Mouse (Mus musculus): ENCODE results near the gene Rhag. TPM values are rescaled to one million over a fixed set of nuclear protein-coding genes. Genes with fewer than 3 reads are reported as not detected.

Gene Rhag
- total and polyA plus RNA-seq, 3 experiments = 12.7 to 645 (median 118) TPM

GRCm38 (mm10) chr17:40879528-40879923, 68.6 kb downstream of the Rhag start:
- Histone ChIP-seq H3K36me3 (replicated peaks) (no peaks in the 10 kb centered on the region), H3K9me3 (replicated peaks) (no peaks in the 10 kb centered on the region), H3K4me1 (ENCODE audit: insufficient read depth, low read depth, low read length) (peaks cover 34% of the 10 kb centered on the region), H3K27me3 (ENCODE audit: insufficient read depth, low read length) (peaks cover 12% of the 10 kb centered on the region; the same call in 1 of the 2 replicates), H3K4me3 (ENCODE audit: low read depth, low read length) (peak overlapping the region; percentile 71; the same call in 1 of the 2 replicates)
- TF ChIP-seq GATA1 (IDR thresholded peaks at IDR 0.05; ENCODE audit: borderline replicate concordance, low read length) = no peak
- TF ChIP-seq POLR2AphosphoS5 (IDR thresholded peaks at IDR 0.05; ENCODE audit: insufficient replicate concordance, low read depth, low read length) = no peak
- no peak for TF ChIP-seq GATA2 (IDR thresholded peaks at IDR 0.05; ENCODE audit: borderline replicate concordance, low read depth, low read length)
- TF ChIP-seq TAL1 (conservative IDR thresholded peaks at IDR 0.05; ENCODE audit: low read depth, low read length) = no peak
- no peak for TF ChIP-seq CTCF (IDR thresholded peaks at IDR 0.05; ENCODE audit: low read depth, low read length)
- DNase-seq (ENCODE audit: low spot score) = no peak
- ATAC-seq (ENCODE audit: extremely low read depth, insufficient number of reproducible peaks, low FRiP score, poor library complexity, severe bottlenecking) = no peak

- H3K4me3 ChIP-seq (ENCODE audit: low read depth, low read length) = peak within 1 kb of the TSS; percentile 71
- no peaks in the 10 kb centered on the region for H3K36me3 ChIP-seq (replicated peaks)
- TF ChIP-seq GATA1 (IDR thresholded peaks at IDR 0.05; ENCODE audit: borderline replicate concordance, low read length) (no peak), CTCF (IDR thresholded peaks at IDR 0.05; ENCODE audit: low read depth, low read length) (no peak)
- H3K4me1 ChIP-seq (ENCODE audit: insufficient read depth, low read depth, low read length) = peaks cover 34% of the 10 kb centered on the region
- ATAC-seq (ENCODE audit: extremely low read depth, insufficient number of reproducible peaks, low FRiP score, poor library complexity, severe bottlenecking) = 0 out of 2 replicates have a peak, but pooled peaks have one; percentile 30
- H3K9me3 ChIP-seq (replicated peaks) = no peaks in the 10 kb centered on the region
- no peak for DNase-seq (ENCODE audit: low spot score)
- H3K27me3 ChIP-seq (ENCODE audit: insufficient read depth, low read length) = peaks cover 12% of the 10 kb centered on the region
Measured at GRCm38 (mm10) chr17:40879924-40880691, 69.2 kb downstream of the Rhag start, which contains the start of gene 9130008F23Rik. Gene 9130008F23Rik (minus strand): TSS chr17:40880559.

- peak; percentile 68 for ATAC-seq (ENCODE audit: extremely low read depth, insufficient number of reproducible peaks, low FRiP score, poor library complexity, severe bottlenecking)
- TF ChIP-seq POLR2AphosphoS5 (IDR thresholded peaks at IDR 0.05; ENCODE audit: insufficient replicate concordance, low read depth, low read length) (no peak), GATA2 (IDR thresholded peaks at IDR 0.05; ENCODE audit: borderline replicate concordance, low read depth, low read length) (no peak), GATA1 (IDR thresholded peaks at IDR 0.05; ENCODE audit: borderline replicate concordance, low read length) (no peak), TAL1 (conservative IDR thresholded peaks at IDR 0.05; ENCODE audit: low read depth, low read length) (no peak), CTCF (IDR thresholded peaks at IDR 0.05; ENCODE audit: low read depth, low read length) (no peak)
- Histone ChIP-seq H3K4me3 (ENCODE audit: low read depth, low read length) (no peak overlapping the region), H3K9me3 (replicated peaks) (no peaks in the 10 kb centered on the region), H3K4me1 (ENCODE audit: insufficient read depth, low read depth, low read length) (peaks cover 28% of the 10 kb centered on the region), H3K36me3 (replicated peaks) (no peaks in the 10 kb centered on the region), H3K27me3 (ENCODE audit: insufficient read depth, low read length) (peaks cover 12% of the 10 kb centered on the region)
- no peak for DNase-seq (ENCODE audit: low spot score)
Measured at GRCm38 (mm10) chr17:40882172-40882571, 71.2 kb downstream of the Rhag start.

- ATAC-seq (ENCODE audit: extremely low read depth, insufficient number of reproducible peaks, low FRiP score, poor library complexity, severe bottlenecking) (no peak), DNase-seq (ENCODE audit: low spot score) (no peak)
- no peak overlapping the region for H3K4me3 ChIP-seq (ENCODE audit: low read depth, low read length)
- H3K4me1 ChIP-seq (ENCODE audit: insufficient read depth, low read depth, low read length) = peaks cover 22% of the 10 kb centered on the region
- H3K9me3 ChIP-seq (replicated peaks) = no peaks in the 10 kb centered on the region
- H3K27me3 ChIP-seq (ENCODE audit: insufficient read depth, low read length) = peaks cover 7% of the 10 kb centered on the region
- TF ChIP-seq GATA2 (IDR thresholded peaks at IDR 0.05; ENCODE audit: borderline replicate concordance, low read depth, low read length) (no peak), GATA1 (IDR thresholded peaks at IDR 0.05; ENCODE audit: borderline replicate concordance, low read length) (no peak), CTCF (IDR thresholded peaks at IDR 0.05; ENCODE audit: low read depth, low read length) (no peak)
- no peaks in the 10 kb centered on the region for H3K36me3 ChIP-seq (replicated peaks)
Measured at GRCm38 (mm10) chr17:40885155-40885554, 74.2 kb downstream of the Rhag start.

GRCm38 (mm10) chr17:40887849-40888536, 77.1 kb downstream of the Rhag start:
- Histone ChIP-seq H3K4me3 (ENCODE audit: low read depth, low read length) (no peak overlapping the region), H3K4me1 (ENCODE audit: insufficient read depth, low read depth, low read length) (no peaks in the 10 kb centered on the region)
- ATAC-seq (ENCODE audit: extremely low read depth, insufficient number of reproducible peaks, low FRiP score, poor library complexity, severe bottlenecking) = no peak

More at GRCm38 (mm10) chr17:40887849-40888536, 77.1 kb downstream of the Rhag start:
- Histone ChIP-seq H3K9me3 (replicated peaks) (no peaks in the 10 kb centered on the region), H3K36me3 (replicated peaks) (no peaks in the 10 kb centered on the region), H3K27me3 (ENCODE audit: insufficient read depth, low read length) (peaks cover 3% of the 10 kb centered on the region; the same call in 1 of the 2 replicates)
- no peak for TF ChIP-seq GATA1 (IDR thresholded peaks at IDR 0.05; ENCODE audit: borderline replicate concordance, low read length)
- no peak for DNase-seq (ENCODE audit: low spot score)

Other genes starting within 250 kb of the Rhag start
- not detected in 2 replicates for gene Esp6, start 249.6 kb upstream of the Rhag start, total RNA-seq (2014; fragmentation: Nextera tagmentation)
- not detected in 2 replicates for gene Esp6, start 249.6 kb upstream of the Rhag start, total RNA-seq (2017)
- gene Esp6, start 249.6 kb upstream of the Rhag start, polyA plus RNA-seq (2012) = not detected in 2 replicates
- not detected in 2 replicates for gene Esp4, start 212.5 kb upstream of the Rhag start, total RNA-seq (2014; fragmentation: Nextera tagmentation)
- gene Esp4, start 212.5 kb upstream of the Rhag start, total RNA-seq (2017) = not detected in 2 replicates
- gene Esp4, start 212.5 kb upstream of the Rhag start, polyA plus RNA-seq (2012) = not detected in 2 replicates
- not detected in 2 replicates for gene Esp3, start 179.1 kb upstream of the Rhag start, total RNA-seq (2014; fragmentation: Nextera tagmentation)
- 0.11 TPM in 1 of 2 replicates, not detected in the other for gene Esp3, start 179.1 kb upstream of the Rhag start, total RNA-seq (2017)
- gene Esp3, start 179.1 kb upstream of the Rhag start, polyA plus RNA-seq (2012) = not detected in 2 replicates
- not detected in 2 replicates for gene Esp1, start 84.0 kb upstream of the Rhag start, total RNA-seq (2014; fragmentation: Nextera tagmentation)
- not detected in 2 replicates for gene Esp1, start 84.0 kb upstream of the Rhag start, total RNA-seq (2017)
- not detected in 2 replicates for gene Esp1, start 84.0 kb upstream of the Rhag start, polyA plus RNA-seq (2012)
- 12.6 and 17.6 TPM in 2 replicates for gene Crisp2, start 4.1 kb upstream of the Rhag start, total RNA-seq (2014; fragmentation: Nextera tagmentation)
- 6.9 and 7.1 TPM in 2 replicates for gene Crisp2, start 4.1 kb upstream of the Rhag start, total RNA-seq (2017)
- gene Crisp2, start 4.1 kb upstream of the Rhag start, polyA plus RNA-seq (2012) = 0.08 TPM in 1 of 2 replicates, not detected in the other
- gene 9130008F23Rik, start 69.4 kb downstream of the Rhag start, total RNA-seq (2014; fragmentation: Nextera tagmentation) = not detected in 2 replicates
- 0.12 and 0.71 TPM in 2 replicates for gene 9130008F23Rik, start 69.4 kb downstream of the Rhag start, total RNA-seq (2017)
- 0.11 and 0.29 TPM in 2 replicates for gene 9130008F23Rik, start 69.4 kb downstream of the Rhag start, polyA plus RNA-seq (2012)
- gene Glyatl3, start 103.2 kb downstream of the Rhag start, total RNA-seq (2014; fragmentation: Nextera tagmentation) = not detected in 2 replicates
- gene Glyatl3, start 103.2 kb downstream of the Rhag start, total RNA-seq (2017) = not detected in 2 replicates
- gene Glyatl3, start 103.2 kb downstream of the Rhag start, polyA plus RNA-seq (2012) = not detected in 2 replicates
- 35.3 and 36.7 TPM in 2 replicates for gene Mut, start 123.6 kb downstream of the Rhag start, total RNA-seq (2014; fragmentation: Nextera tagmentation)
- gene Mut, start 123.6 kb downstream of the Rhag start, total RNA-seq (2017) = 48.9 and 57.2 TPM in 2 replicates
- 2.4 and 3.7 TPM in 2 replicates for gene Mut, start 123.6 kb downstream of the Rhag start, polyA plus RNA-seq (2012)
- 40.5 and 44.5 TPM in 2 replicates for gene Cenpq, start 123.9 kb downstream of the Rhag start, total RNA-seq (2014; fragmentation: Nextera tagmentation)
- gene Cenpq, start 123.9 kb downstream of the Rhag start, total RNA-seq (2017) = 57.3 and 67.1 TPM in 2 replicates
- 1.3 and 2.2 TPM in 2 replicates for gene Cenpq, start 123.9 kb downstream of the Rhag start, polyA plus RNA-seq (2012)

Data from G1E (cell line).